Comparison of ENCODE assay signal across 8 mouse cellular contexts in genomic region chr5:28316151-28316721, GRCm38 (mm10). TPM values are rescaled to one million over a fixed set of nuclear protein-coding genes. Genes with fewer than 3 reads are reported as not detected.
DNase-seq lines count a peak whose midpoint lies in the region; ATAC-seq and TF ChIP-seq lines count a peak whose summit lies in the region.

No protein-coding gene starts in this region.

- DNase-seq in kidney, postnatal 0 days (ENCODE audit: low spot score): peak; percentile 16
- DNase-seq in kidney, postnatal 36 days: no peak
- DNase-seq in brain, adult 2 months (ENCODE audit: low read depth, low spot score): peak; percentile 25
- DNase-seq in c-Kit-positive CD71-positive TER-119-positive erythroid progenitor cells, embryonic 14.5 days (ENCODE audit: low spot score): no peak
- no peak for DNase-seq in thymus, postnatal 4 days
- DNase-seq in layer of hippocampus, postnatal 10 days (ENCODE audit: low spot score in 2 of 2): no peak

- peak overlapping the region; percentile 100 for H3K4me3 ChIP-seq in kidney, postnatal 0 days (replicated peaks; ENCODE audit: low read depth, low read length)
- peak overlapping the region; percentile 90 for H3K4me3 ChIP-seq in hindbrain, embryonic 15.5 days
- peak overlapping the region; percentile 87 for H3K4me3 ChIP-seq in midbrain, embryonic 13.5 days (replicated peaks)

- H3K4me1 ChIP-seq in kidney, postnatal 0 days (replicated peaks; ENCODE audit: insufficient read depth, low read length): peaks cover 3% of the 10 kb centered on the region; the same call in 1 of the 2 replicates
- H3K4me1 ChIP-seq in hindbrain, embryonic 15.5 days (replicated peaks): peaks cover 35% of the 10 kb centered on the region
- peaks cover 31% of the 10 kb centered on the region for H3K4me1 ChIP-seq in midbrain, embryonic 13.5 days (replicated peaks)

- no peaks in the 10 kb centered on the region for H3K9me3 ChIP-seq in kidney, postnatal 0 days (replicated peaks; ENCODE audit: low read length)
- no peaks in the 10 kb centered on the region for H3K9me3 ChIP-seq in hindbrain, embryonic 15.5 days
- no peaks in the 10 kb centered on the region for H3K9me3 ChIP-seq in midbrain, embryonic 13.5 days

- no peak; the same call in 1 of the 2 replicates for ATAC-seq in kidney, postnatal 0 days (replicated peaks; ENCODE audit: low FRiP score, low read depth)
- peak; percentile 68; the same call in 1 of the 2 replicates for ATAC-seq in hindbrain, embryonic 15.5 days (ENCODE audit: low FRiP score, low read depth)
- no peak for ATAC-seq in midbrain, embryonic 13.5 days

- 1% methylated on average over 14 of the region's 14 CpGs for WGBS in kidney, postnatal 0 days
- WGBS in hindbrain, embryonic 15.5 days: under 1% methylated on average over 14 of the region's 14 CpGs
- WGBS in midbrain, embryonic 13.5 days: under 1% methylated on average over 14 of the region's 14 CpGs

- H3K4me2 ChIP-seq in kidney, postnatal 0 days (ENCODE audit: low read length): peak overlapping the region; percentile 59
- H3K4me2 ChIP-seq in hindbrain, embryonic 15.5 days: peak overlapping the region; percentile 72
- H3K4me2 ChIP-seq in midbrain, embryonic 13.5 days (replicated peaks): peak overlapping the region; percentile 69

- no peaks in the 10 kb centered on the region for H3K27me3 ChIP-seq in kidney, postnatal 0 days (ENCODE audit: insufficient read depth, low read length)
- H3K27me3 ChIP-seq in hindbrain, embryonic 15.5 days: no peaks in the 10 kb centered on the region
- H3K27me3 ChIP-seq in midbrain, embryonic 13.5 days: no peaks in the 10 kb centered on the region

- peak overlapping the region; percentile 100 for H3K27ac ChIP-seq in kidney, postnatal 0 days
- peak overlapping the region; percentile 100 for H3K27ac ChIP-seq in hindbrain, embryonic 15.5 days (replicated peaks)
- H3K27ac ChIP-seq in midbrain, embryonic 13.5 days: peak overlapping the region; percentile 100

- no peaks in the 10 kb centered on the region for H3K36me3 ChIP-seq in kidney, postnatal 0 days (ENCODE audit: insufficient read depth, low read length)
- H3K36me3 ChIP-seq in hindbrain, embryonic 15.5 days: no peaks in the 10 kb centered on the region
- H3K36me3 ChIP-seq in midbrain, embryonic 13.5 days: no peaks in the 10 kb centered on the region

- H3K9ac ChIP-seq in kidney, postnatal 0 days (ENCODE audit: low read depth, low read length): peak overlapping the region; percentile 100
- peak overlapping the region; percentile 99 for H3K9ac ChIP-seq in hindbrain, embryonic 15.5 days
- peak overlapping the region; percentile 100 for H3K9ac ChIP-seq in midbrain, embryonic 13.5 days (replicated peaks)

- no peak for TF ChIP-seq CTCF in kidney, postnatal 0 days (IDR thresholded peaks at IDR 0.05; ENCODE audit: low read depth)

RNA-seq across cellular contexts. Expression of gene Rbm33, which starts 0.7 kb away (rescaled TPM):
- polyA plus RNA-seq in kidney, postnatal 0 days (2015; fragmentation: Nextera tagmentation; extraction: Ambion mirVana): 8.0 and 8.1 TPM in 2 replicates
- polyA plus RNA-seq in hindbrain, embryonic 15.5 days (2015; fragmentation: Nextera tagmentation; extraction: Ambion mirVana): 14.1 and 15.9 TPM in 2 replicates
- 21.0 and 24.3 TPM in 2 replicates for polyA plus RNA-seq in midbrain, embryonic 13.5 days (2015; fragmentation: Nextera tagmentation; extraction: Ambion mirVana)
- total RNA-seq in layer of hippocampus, postnatal 10 days (2021): 10 to 100 TPM; 53.5 to 69.9 TPM

Comparison
In these comparisons a context has a peak if more than half of its experiments do, and no peak if none do; other contexts are left out.
1. DNase-seq: peak in kidney, postnatal 0 days (single experiment) and brain, adult 2 months (single experiment); none in kidney, postnatal 36 days (0 of 2), c-Kit-positive CD71-positive TER-119-positive erythroid progenitor cells, embryonic 14.5 days (single experiment), thymus, postnatal 4 days (single experiment) and layer of hippocampus, postnatal 10 days (0 of 2).
2. Peak in every context shown above with its lines, with median percentiles within 50 percentile points of each other: H3K27ac ChIP-seq, H3K4me2 ChIP-seq, H3K4me3 ChIP-seq and H3K9ac ChIP-seq.